Mouse (Mus musculus) lung, postnatal 14 days (tissue): ENCODE results near the gene Aprt.
"Not testable (repeated sequence)": the region's sequence is repeated elsewhere in the genome, so short reads cannot be mapped to it uniquely, and the experiment has no call there.

Experiments
- DNase-seq: peaks from one replicate; pipeline ENCODE4 v3.0.0; 2021

The Aprt gene

DNA sequence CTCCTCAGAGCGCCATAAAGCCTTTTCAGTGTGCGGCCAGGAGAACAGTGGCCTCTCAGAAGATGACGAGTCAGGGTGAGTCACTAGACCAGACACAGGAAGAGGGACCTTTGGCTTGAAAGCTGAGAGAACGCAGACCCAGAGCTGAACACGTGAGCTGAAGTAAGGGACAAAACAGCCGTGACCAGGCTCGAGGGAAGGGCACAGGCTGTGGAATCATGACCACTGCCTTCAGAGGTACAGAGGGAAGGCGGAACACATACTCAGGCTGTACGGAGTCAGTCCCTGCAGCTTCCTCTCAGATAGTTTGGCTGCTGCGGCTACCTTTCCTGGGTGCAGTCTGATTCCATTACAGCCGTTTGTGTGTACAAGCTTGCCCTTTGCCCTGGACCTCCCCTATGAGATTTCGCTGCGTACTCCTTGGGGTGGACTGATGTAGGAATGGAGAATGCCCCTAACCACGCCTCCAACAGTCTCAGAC lies 8.7 kb upstream of the Aprt start:
- DNase-seq: no peak

- no peak for DNase-seq
Observed at GRCm38 (mm10) chr8:122584981-122585380, 8.3 kb upstream of the Aprt start.

GRCm38 (mm10) chr8:122580926-122581325 lies 4.2 kb upstream of the Aprt start:
- no peak for DNase-seq

DNA sequence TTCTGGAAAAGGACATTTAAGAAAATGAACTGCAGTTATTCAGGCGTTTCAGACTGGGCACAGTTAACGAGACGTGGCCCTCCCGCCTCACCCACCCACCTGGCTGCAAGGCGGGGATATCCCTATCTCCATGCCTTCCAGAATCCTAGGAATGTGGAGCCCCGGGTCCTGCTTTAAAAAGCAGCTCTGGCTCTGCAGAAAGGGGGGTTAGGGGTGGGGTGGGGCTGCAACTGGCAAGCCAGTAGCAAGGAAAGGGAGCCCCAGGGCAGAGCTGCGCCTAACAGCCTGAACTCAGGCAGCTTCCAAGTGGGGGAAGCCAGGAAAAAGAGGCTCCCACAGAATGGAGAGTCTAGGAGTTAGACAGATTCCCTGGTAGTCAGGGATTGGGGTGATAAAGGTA lies 2.5 kb upstream of the Aprt start:
- DNase-seq: no peak

- no peak for DNase-seq
Observed at GRCm38 (mm10) chr8:122577116-122577515, 407 bp upstream of the Aprt start.

DNA sequence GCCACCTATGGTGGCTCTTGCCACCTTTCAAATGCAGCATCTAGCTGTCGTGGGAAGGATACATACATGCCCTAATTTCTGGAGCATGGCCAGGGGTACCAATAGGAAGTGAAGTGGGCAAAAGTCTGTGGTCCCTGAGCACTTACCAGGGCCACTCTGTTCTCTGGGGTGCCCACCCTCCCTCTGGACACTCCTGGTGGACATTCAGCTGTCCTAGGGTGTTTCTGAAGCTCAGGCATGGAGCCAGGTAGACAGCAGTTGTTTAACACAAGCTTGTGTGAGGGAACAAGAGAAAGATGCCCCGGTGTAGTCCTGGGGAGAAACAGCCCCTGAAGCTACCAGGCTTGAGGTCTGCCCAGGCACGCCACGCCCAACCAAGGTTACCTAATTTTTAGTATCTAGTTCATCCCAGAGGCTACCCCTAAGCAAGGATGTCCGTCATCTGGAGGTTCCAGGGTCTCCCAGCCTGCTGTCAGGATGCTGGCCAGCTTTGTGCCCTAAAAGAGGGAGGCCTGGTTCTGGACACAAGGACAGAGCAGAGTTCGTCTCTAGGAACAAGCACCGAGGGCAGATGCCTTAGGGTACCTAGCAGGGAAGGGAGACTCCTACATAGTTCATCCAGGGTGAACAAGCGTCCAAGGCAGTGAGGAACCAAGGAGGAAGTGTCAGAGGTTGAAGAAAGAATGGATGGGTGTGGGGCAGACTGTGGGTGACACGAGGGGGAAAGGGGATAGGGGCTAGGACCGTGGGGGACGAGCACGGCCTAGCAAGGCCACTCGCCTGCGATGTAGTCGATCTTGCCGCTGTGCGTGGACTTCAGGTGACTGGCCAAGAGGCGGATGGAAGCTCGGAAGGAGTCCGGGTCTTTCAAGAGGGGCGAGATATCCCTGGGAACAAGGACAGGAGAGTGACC lies 718 bp downstream of the Aprt start:
- DNase-seq: no peak

DNA sequence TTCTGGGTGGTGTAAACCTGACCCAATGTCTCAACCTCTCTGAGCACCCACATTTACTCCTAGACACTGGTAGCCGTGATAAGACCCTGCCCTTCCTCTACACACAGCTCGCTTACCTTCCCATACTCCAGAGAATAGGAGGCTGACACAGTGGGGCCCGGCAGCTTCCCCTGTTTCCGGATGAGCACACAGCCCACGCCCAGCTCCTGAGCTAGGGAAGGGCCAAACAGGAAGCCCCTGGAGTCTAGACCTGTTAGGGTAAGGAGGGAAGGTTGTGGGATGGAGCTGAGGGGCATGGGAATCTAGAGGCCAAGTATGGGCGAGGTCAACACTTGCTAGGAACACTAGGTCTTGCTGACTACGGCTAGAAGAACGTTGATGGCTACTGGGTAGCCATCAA lies 1.4 kb downstream of the Aprt start:
- DNase-seq: no peak

GRCm38 (mm10) chr8:122574667-122575251 lies 1.9 kb downstream of the Aprt start:
- no peak for DNase-seq

DNA sequence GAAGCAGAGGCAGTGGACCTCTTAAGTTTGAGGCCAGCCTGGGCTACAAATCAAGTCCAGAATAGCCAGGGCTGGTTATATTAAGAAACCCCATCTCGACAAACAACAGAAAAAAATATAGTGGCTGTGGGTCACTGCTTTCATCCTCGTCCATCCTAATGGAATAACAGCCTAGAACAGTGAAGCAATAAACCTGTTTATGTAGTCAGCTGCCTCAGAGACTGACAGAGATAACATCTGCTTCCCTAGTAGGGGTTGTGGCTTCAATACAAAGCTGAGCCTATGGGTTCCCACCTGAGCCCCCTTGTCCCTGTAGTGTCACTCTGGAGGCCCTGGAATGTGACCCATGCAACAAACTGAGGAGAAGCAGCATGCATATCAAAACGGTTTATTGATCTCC lies 2.4 kb downstream of the Aprt start:
- DNase-seq: no peak

- no peak for DNase-seq
Observed at GRCm38 (mm10) chr8:122573577-122573976, 3.1 kb downstream of the Aprt start.

DNA sequence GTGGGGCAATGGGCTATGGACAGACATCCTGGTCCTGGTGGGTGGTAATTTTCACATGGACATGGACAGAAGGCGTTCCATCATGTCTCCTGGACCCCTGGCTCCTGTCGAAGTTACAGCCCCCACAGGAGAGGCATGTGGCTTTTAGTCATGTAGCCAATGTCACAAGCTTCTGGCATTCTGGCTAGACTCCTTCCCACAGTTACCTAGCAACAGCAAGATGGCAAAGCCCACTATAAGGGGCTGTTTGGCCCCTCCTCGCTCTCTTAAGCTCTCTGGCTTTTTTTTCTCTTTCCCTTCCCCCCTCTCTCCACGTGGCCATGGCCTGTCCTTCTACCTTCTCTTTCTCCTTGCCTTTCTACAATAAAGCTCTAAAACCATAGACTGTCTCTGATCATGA lies 3.5 kb downstream of the Aprt start:
- not testable (repeated sequence) for DNase-seq

GRCm38 (mm10) chr8:122572751-122573150 lies 4.0 kb downstream of the Aprt start:
- DNase-seq: no peak

DNA sequence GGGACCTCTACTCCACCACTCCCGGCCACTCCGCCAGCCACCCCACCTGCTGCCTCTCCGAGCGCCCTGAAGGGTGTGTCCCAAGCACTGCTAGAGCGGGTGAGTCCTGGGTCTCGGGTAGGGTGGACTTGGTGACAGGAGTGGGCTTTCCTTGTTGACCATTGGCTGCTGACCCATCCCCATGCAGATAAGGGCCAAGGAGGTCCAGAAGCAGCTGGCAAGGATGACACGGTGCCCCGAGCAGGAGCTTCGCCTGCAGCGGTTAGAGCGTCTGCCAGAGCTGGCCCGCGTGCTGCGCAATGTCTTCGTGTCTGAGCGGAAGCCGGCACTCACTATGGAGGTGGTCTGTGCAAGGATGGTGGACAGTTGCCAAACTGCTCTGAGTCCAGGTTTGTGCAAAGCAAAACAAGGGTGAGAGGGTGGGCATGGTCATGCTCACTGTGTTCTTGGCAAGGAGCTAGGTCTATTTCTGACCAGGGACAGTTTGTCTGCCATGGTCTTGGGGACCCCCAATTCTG lies 4.9 kb downstream of the Aprt start:
- no peak for DNase-seq

- DNase-seq: no peak
Observed at GRCm38 (mm10) chr8:122571153-122571552, 5.6 kb downstream of the Aprt start.

GRCm38 (mm10) chr8:122569996-122570395 lies 6.7 kb downstream of the Aprt start:
- no peak for DNase-seq

DNA sequence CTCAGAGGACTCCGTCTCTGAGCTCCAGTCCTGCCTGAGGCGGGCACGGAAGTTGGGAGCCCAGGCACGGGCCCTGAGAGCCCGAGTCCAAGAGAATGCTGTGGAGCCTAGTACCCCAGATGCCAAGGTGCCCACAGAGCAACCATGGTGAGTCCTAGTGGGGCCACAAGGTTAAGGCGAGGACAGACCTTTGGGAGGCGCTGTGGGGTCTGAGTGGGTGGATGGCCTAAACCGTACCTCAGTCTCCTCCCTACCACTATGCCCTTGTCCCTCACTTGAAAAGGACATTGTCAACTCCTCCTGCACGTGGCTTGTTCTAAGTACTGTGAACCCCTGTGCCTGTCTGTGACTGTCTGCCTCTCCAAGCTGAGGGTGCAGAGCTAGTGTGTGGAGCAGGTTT lies 7.4 kb downstream of the Aprt start:
- DNase-seq: no peak

DNA sequence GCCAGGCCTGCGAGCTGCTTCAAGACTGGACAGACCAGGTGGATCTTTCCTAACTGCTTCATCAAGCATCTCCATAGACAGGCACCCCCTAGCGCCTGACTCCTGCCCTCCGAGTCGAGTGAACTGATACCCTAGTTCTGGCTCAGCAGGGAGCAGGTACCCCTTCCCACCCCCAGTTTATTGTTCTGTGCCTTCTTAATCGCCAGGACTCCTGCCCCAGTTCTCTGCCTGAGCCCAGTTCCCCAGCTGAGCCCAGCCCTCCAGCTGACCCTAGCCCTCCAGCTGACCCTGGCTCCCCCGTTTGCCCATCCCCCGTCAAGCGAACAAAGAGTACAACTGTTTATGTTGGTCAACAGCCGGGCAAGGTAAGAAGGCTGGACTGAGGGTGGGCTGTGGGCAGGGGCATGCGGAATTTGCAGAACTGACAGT lies 7.8 kb downstream of the Aprt start:
- no peak for DNase-seq

GRCm38 (mm10) chr8:122568109-122568504 lies 8.6 kb downstream of the Aprt start:
- no peak for DNase-seq

GRCm38 (mm10) chr8:122567361-122568108 lies 9.2 kb downstream of the Aprt start, which contains the start of gene Cdt1:
Gene Cdt1, plus strand, starts transcription at chr8:122568015.
- peak; percentile 94 for DNase-seq

DNA sequence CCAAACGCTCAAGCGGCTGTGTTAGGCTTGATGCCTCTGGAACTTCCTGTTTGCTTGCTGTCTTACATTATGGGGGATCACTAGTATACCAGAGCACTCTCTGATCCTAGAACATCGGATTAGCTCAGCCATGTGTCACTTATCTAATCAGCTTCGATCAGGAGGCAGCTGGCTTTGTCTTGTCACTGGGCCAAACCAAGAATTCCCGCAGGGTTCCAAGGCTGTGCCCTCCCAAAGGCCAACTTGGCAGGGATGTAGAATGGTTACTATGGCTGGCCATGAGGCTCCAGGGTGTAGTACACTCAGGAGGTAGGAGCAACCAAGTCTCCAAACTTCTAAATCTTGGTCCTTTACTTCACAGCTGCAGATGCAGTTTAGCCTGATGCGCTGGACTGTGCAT lies 9.9 kb downstream of the Aprt start:
- DNase-seq: no peak

- DNase-seq: no peak
Observed at GRCm38 (mm10) chr8:122564363-122565352, 12.1 kb downstream of the Aprt start.

GRCm38 (mm10) chr8:122561199-122561598 lies 15.5 kb downstream of the Aprt start:
- no peak for DNase-seq
